Mouse (Mus musculus): ENCODE results near the gene Trpc6.

GRCm38 (mm10) chr9:8634344-8634743 lies 90.4 kb downstream of the Trpc6 start:
- TF ChIP-seq CTCF (IDR thresholded peaks at IDR 0.05; ENCODE audit: low read depth, low read length) (no peak), GATA1 (IDR thresholded peaks at IDR 0.05; ENCODE audit: borderline replicate concordance, low read length) (no peak)
